Mouse (Mus musculus) hindbrain, postnatal 0 days (tissue): ENCODE data around the gene Fstl3. TPM values are rescaled to one million over a fixed set of nuclear protein-coding genes. Genes with fewer than 3 reads are reported as not detected.
"Not testable (repeated sequence)": the region's sequence is repeated elsewhere in the genome, so short reads cannot be mapped to it uniquely, and the experiment has no call there.

ENCODE experiments used
- ATAC-seq: fragments of 200-750 bp; cut with Nextera tagmentation; 2 replicates; pipeline ENCODE4 v1.8.0; 2017; ENCODE audit warnings: mild to moderate bottlenecking, moderate TSS enrichment, moderate library complexity
- DNase-seq: peaks from one replicate; pipeline ENCODE4 v3.0.0-alpha.2; 2015; ENCODE audit warnings: low spot score
- H3K27ac ChIP-seq: fragments of 300-500 bp; sonication (generic); 2 replicates; pipeline ENCODE4 v1.5.1; 2014; ENCODE audit warnings: mild to moderate bottlenecking
- H3K27me3 ChIP-seq: fragments of 300-500 bp; sonication (generic); 2 replicates; pipeline ENCODE4 v1.6.1; 2014; ENCODE audit warnings: low read length, mixed read lengths; ENCODE audit not compliant: insufficient read depth
- H3K36me3 ChIP-seq: fragments of 300-500 bp; sonication (generic); 2 replicates; pipeline ENCODE4 v1.6.1; 2014; ENCODE audit warnings: low read length, mixed read lengths; ENCODE audit not compliant: insufficient read depth
- H3K4me1 ChIP-seq: fragments of 300-500 bp; sonication (generic); 2 replicates; pipeline ENCODE4 v1.6.1; 2014; ENCODE audit warnings: antibody characterized with exemption, low read length, mixed read lengths; ENCODE audit not compliant: insufficient read depth
- H3K4me2 ChIP-seq: fragments of 300-500 bp; sonication (generic); 2 replicates; pipeline ENCODE4 v1.6.1; 2014; ENCODE audit warnings: low read depth, mild to moderate bottlenecking, low read length, moderate library complexity, mixed read lengths
- H3K4me3 ChIP-seq: fragments of 300-500 bp; sonication (generic); 2 replicates; pipeline ENCODE4 v1.5.1; 2014; ENCODE audit warnings: low read length
- H3K9ac ChIP-seq: fragments of 300-500 bp; sonication (generic); replicated peaks from 2 replicates; pipeline ENCODE4 v1.6.1; 2014; ENCODE audit warnings: mild to moderate bottlenecking, low read length, moderate library complexity, mixed read lengths
- H3K9me3 ChIP-seq: fragments of 300-500 bp; sonication (generic); 2 replicates; pipeline ENCODE4 v1.6.1; 2016; ENCODE audit warnings: low read length, mixed read lengths
- CTCF ChIP-seq: IDR thresholded peaks from 2 replicates; pipeline ENCODE4 v1.5.1; 2016; ENCODE audit warnings: antibody characterized with exemption, control low read depth, low read depth
- WGBS: fragments of 180-500 bp; shearing (Covaris S2); extraction: QIAGEN DNeasy Blood & Tissue Kit; methylation state at CpG from one replicate; pipeline ENCODE4 v1.1.7; 2014; 5-methylcytosine and 5-hydroxymethylcytosine counted together
- polyA plus RNA-seq: library from polyadenylated mRNA; unstranded; fragments of >200 nt; fragmentation: Nextera tagmentation; extraction: Ambion mirVana; gene quantifications from 2 replicates; pipeline ENCODE4 v1.2.1, GENCODE M21; 2015
- total RNA-seq: library from RNA; depleted of rRNA; stranded (reverse); fragments of >200 nt; gene quantifications from 2 replicates; pipeline ENCODE4 v1.2.3, GENCODE M21; 2014

The Fstl3 gene
- total and polyA plus RNA-seq, 2 experiments from 2014 or later, result 2.6 to 3.2 TPM

DNA sequence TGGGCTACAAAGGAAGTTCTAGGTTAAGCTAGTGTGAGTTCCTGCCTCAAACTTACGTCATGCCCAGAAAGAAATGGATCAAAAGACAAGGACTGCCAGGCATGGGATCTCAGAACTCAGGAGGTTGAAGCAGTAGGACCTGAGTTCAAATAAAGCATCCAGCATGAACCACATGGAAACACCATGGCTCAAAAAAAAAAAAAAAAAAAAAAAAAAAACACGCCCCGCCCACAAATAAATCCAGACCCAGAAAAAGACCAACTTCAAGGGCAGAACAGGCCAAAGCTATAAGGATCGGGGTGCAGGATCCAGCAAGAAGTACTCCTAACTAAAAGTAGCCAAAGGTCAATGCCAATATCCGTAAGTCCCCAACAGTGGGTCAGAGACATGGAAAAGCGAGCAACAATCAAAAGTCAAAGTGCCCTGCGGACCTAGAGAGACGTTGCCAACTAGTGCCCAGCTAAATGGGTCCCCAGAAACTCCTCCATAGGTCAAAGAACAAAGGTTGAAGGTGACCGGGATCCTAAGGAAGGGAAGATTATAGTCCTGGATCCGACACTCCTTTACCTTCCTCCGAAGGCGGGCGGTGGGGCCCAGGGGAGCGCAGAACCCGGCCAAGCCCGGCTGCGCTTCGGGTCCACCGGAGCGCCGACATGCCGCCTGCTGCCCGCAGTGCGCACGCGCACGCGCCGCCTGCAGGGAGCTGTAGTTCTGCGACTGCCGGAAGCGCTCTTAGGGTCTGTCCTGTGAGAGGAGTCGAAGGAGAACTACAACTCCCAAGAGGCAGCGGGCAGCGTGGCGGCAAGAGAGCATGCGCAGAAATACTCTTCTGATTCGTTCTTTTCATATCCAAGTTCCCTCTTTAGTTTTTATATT, 30.9 kb upstream of the Fstl3 start, which contains the start of gene Polrmt:
TSS of gene Polrmt (minus strand) at position 684 of the 876 bp plus-strand sequence.
- peak; percentile 99 for DNase-seq
- H3K4me2 ChIP-seq, result peak within 1 kb of the TSS; percentile 77
- peaks cover 3% of the 10 kb centered on the region; the same call in 1 of the 2 replicates for H3K4me1 ChIP-seq
- H3K9me3 ChIP-seq, result no peaks in the 10 kb centered on the region
- no peak within 1 kb of the TSS for H3K27ac ChIP-seq
- H3K27me3 ChIP-seq, result no peaks in the 10 kb centered on the region
- peak; percentile 95 for ATAC-seq
- peak within 1 kb of the TSS; percentile 48 for H3K9ac ChIP-seq
- TF ChIP-seq CTCF, result peak; percentile 61
- peaks cover 8% of the 10 kb centered on the region for H3K36me3 ChIP-seq
- WGBS, result 2% methylated on average over 38 of the region's 38 CpGs
- H3K4me3 ChIP-seq, result peak within 1 kb of the TSS; percentile 59

GRCm38 (mm10) chr10:79746774-79747151, 30.3 kb upstream of the Fstl3 start:
- Histone ChIP-seq H3K4me2 (peak overlapping the region; percentile 77), H3K36me3 (peaks cover 4% of the 10 kb centered on the region), H3K27me3 (no peaks in the 10 kb centered on the region), H3K27ac (no peak overlapping the region), H3K9ac (0 out of 2 replicates have a peak overlapping the region, but pooled peaks have one; percentile 28), H3K4me1 (peaks cover 3% of the 10 kb centered on the region; the same call in 1 of the 2 replicates), H3K9me3 (no peaks in the 10 kb centered on the region), H3K4me3 (peak overlapping the region; percentile 59)
- DNase-seq, result no peak
- peak; percentile 40; the same call in 1 of the 2 replicates for ATAC-seq
- no peak for TF ChIP-seq CTCF
- 20% methylated on average over 6 of the region's 6 CpGs for WGBS

GRCm38 (mm10) chr10:79748496-79748895, 28.6 kb upstream of the Fstl3 start:
- ATAC-seq, result no peak
- 77% methylated on average over 6 of the region's 6 CpGs for WGBS
- Histone ChIP-seq H3K27me3 (no peaks in the 10 kb centered on the region), H3K4me2 (no peak overlapping the region), H3K9me3 (no peaks in the 10 kb centered on the region), H3K4me1 (peaks cover 3% of the 10 kb centered on the region; the same call in 1 of the 2 replicates), H3K9ac (no peak overlapping the region), H3K4me3 (no peak overlapping the region), H3K27ac (no peak overlapping the region), H3K36me3 (no peaks in the 10 kb centered on the region; the same call in 1 of the 2 replicates)
- no peak for TF ChIP-seq CTCF
- DNase-seq, result no peak

- H3K4me3 ChIP-seq, result peak within 1 kb of the TSS; percentile 37
- 1% methylated on average over 36 of the region's 36 CpGs for WGBS
- no peaks in the 10 kb centered on the region for H3K9me3 ChIP-seq
- H3K4me1 ChIP-seq, result no peaks in the 10 kb centered on the region
- H3K9ac ChIP-seq, result peak within 1 kb of the TSS; percentile 51
- peaks cover 20% of the 10 kb centered on the region for H3K36me3 ChIP-seq
- peak within 1 kb of the TSS; percentile 63 for H3K4me2 ChIP-seq
- ATAC-seq (peak; percentile 78), DNase-seq (peak; percentile 77)
- H3K27ac ChIP-seq, result no peak within 1 kb of the TSS
- no peak for TF ChIP-seq CTCF
- no peaks in the 10 kb centered on the region for H3K27me3 ChIP-seq
Measured at GRCm38 (mm10) chr10:79754856-79755516, 22.1 kb upstream of the Fstl3 start, which contains the start of gene Fgf22. Gene Fgf22, plus strand, starts transcription at chr10:79755076.

DNA sequence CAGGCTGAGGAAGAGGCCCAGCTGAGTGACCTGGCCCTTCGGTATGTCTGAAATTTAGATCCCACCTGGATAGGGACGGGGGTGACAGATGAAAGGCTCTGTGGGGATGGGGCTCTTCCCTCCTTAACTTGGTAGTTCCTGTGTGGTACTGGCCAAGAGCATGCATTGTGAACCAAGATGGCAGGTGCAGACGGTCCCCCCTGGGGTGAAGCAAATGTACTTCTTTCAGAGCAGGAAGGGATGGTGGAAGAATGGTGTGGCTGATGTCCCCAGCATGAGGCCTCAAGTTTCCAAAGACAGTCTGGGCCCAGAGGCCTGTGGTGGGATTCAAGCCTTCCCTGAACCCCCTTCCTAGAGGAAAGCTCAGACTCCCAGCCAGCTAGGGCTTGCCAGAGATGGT, 21.2 kb upstream of the Fstl3 start:
- DNase-seq (no peak), ATAC-seq (peak; percentile 20; the same call in 1 of the 2 replicates)
- Histone ChIP-seq H3K27me3 (no peaks in the 10 kb centered on the region), H3K4me2 (no peak overlapping the region), H3K27ac (no peak overlapping the region), H3K4me1 (no peaks in the 10 kb centered on the region), H3K9ac (no peak overlapping the region), H3K4me3 (no peak overlapping the region), H3K36me3 (peaks cover 27% of the 10 kb centered on the region), H3K9me3 (no peaks in the 10 kb centered on the region)
- 82% methylated on average over 3 of the region's 3 CpGs for WGBS
- no peak for TF ChIP-seq CTCF

DNA sequence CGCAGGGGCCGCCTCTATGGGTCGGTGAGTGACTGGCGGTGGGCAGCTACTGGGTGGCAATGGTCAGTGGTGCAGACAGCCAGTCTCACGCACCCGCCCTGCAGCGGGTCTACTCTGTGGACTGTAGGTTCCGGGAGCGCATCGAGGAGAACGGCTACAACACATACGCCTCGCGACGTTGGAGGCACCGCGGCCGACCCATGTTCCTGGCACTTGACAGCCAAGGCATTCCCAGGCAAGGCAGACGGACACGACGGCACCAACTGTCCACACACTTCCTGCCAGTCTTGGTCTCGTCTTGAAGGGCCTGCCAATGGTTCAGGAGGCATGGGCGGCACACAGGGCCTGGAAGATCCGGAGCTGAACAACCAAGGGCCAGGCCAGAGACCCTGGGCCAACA, 20.4 kb upstream of the Fstl3 start:
- H3K36me3 ChIP-seq, result peaks cover 35% of the 10 kb centered on the region
- no peak overlapping the region for H3K4me2 ChIP-seq
- ATAC-seq (no peak), DNase-seq (no peak)
- H3K27me3 ChIP-seq, result no peaks in the 10 kb centered on the region
- no peak for TF ChIP-seq CTCF
- H3K4me1 ChIP-seq, result no peaks in the 10 kb centered on the region
- 88% methylated on average over 24 of the region's 24 CpGs for WGBS
- H3K9ac ChIP-seq, result no peak overlapping the region
- H3K4me3 ChIP-seq, result no peak overlapping the region
- no peak overlapping the region for H3K27ac ChIP-seq
- no peaks in the 10 kb centered on the region for H3K9me3 ChIP-seq

GRCm38 (mm10) chr10:79759675-79760074, 17.4 kb upstream of the Fstl3 start:
- H3K36me3 ChIP-seq, result peaks cover 40% of the 10 kb centered on the region
- DNase-seq, H3K4me1 ChIP-seq, H3K4me2 ChIP-seq, H3K4me3 ChIP-seq, H3K9me3 ChIP-seq, H3K27me3 ChIP-seq, H3K27ac ChIP-seq, ATAC-seq, H3K9ac ChIP-seq: not testable (repeated sequence)
- 93% methylated on average over 1 of the region's 1 CpGs for WGBS
